Mouse (Mus musculus): ENCODE measurements around the gene Trp73. TPM values are rescaled to one million over a fixed set of nuclear protein-coding genes. Genes with fewer than 3 reads are reported as not detected.

Trp73 gene
- polyA plus RNA-seq, 1 experiment from 2014 or later: 0.04 TPM

- Histone ChIP-seq H3K36me3 (peaks cover 16% of the 10 kb centered on the region), H3K9ac (replicated peaks) (peak within 1 kb of the TSS; percentile 38), H3K9me3 (replicated peaks) (no peaks in the 10 kb centered on the region), H3K4me2 (peak within 1 kb of the TSS; percentile 70), H3K4me3 (replicated peaks) (peak within 1 kb of the TSS; percentile 39), H3K4me1 (peaks cover 34% of the 10 kb centered on the region), H3K27me3 (replicated peaks) (peaks cover 16% of the 10 kb centered on the region), H3K27ac (replicated peaks) (no peak within 1 kb of the TSS; the same call in 1 of the 2 replicates)
- peak; percentile 68 for ATAC-seq (ENCODE audit: low FRiP score)
- WGBS: 2% methylated on average over 31 of the region's 33 CpGs
Measured at GRCm38 (mm10) chr4:154025641-154026440, 114.2 kb downstream of the Trp73 start, which contains the start of gene Smim1. Smim1 (minus strand) TSS chr4:154026230.

- Histone ChIP-seq H3K4me1 (peaks cover 34% of the 10 kb centered on the region), H3K9ac (replicated peaks) (peak overlapping the region; percentile 38), H3K27me3 (replicated peaks) (peaks cover 16% of the 10 kb centered on the region), H3K4me3 (replicated peaks) (peak overlapping the region; percentile 39), H3K4me2 (peak overlapping the region; percentile 70), H3K36me3 (peaks cover 25% of the 10 kb centered on the region), H3K27ac (replicated peaks) (no peak overlapping the region; the same call in 1 of the 2 replicates), H3K9me3 (replicated peaks) (no peaks in the 10 kb centered on the region)
- no peak for ATAC-seq (ENCODE audit: low FRiP score)
- 37% methylated on average over 17 of the region's 17 CpGs for WGBS
Measured at GRCm38 (mm10) chr4:154024729-154025521, 115.1 kb downstream of the Trp73 start.

GRCm38 (mm10) chr4:154023754-154024601, 116.0 kb downstream of the Trp73 start:
- H3K9me3 ChIP-seq (replicated peaks): no peaks in the 10 kb centered on the region
- peaks cover 16% of the 10 kb centered on the region for H3K27me3 ChIP-seq (replicated peaks)
- H3K9ac ChIP-seq (replicated peaks): no peak overlapping the region
- H3K36me3 ChIP-seq: peaks cover 35% of the 10 kb centered on the region
- H3K4me2 ChIP-seq: no peak overlapping the region
- H3K4me1 ChIP-seq: peaks cover 34% of the 10 kb centered on the region
- H3K27ac ChIP-seq (replicated peaks): no peak overlapping the region
- no peak for ATAC-seq (ENCODE audit: low FRiP score)
- no peak overlapping the region for H3K4me3 ChIP-seq (replicated peaks)
- WGBS: 28% methylated on average over 8 of the region's 8 CpGs

GRCm38 (mm10) chr4:154022844-154023243, 117.2 kb downstream of the Trp73 start:
- Histone ChIP-seq H3K4me1 (peaks cover 34% of the 10 kb centered on the region), H3K4me3 (replicated peaks) (no peak overlapping the region), H3K27ac (replicated peaks) (peak overlapping the region; percentile 28; the same call in 1 of the 2 replicates), H3K4me2 (no peak overlapping the region), H3K27me3 (replicated peaks) (peaks cover 16% of the 10 kb centered on the region), H3K9ac (replicated peaks) (no peak overlapping the region), H3K36me3 (peaks cover 46% of the 10 kb centered on the region), H3K9me3 (replicated peaks) (no peaks in the 10 kb centered on the region)
- 40% methylated on average over 4 of the region's 4 CpGs for WGBS
- peak; percentile 51 for ATAC-seq (ENCODE audit: low FRiP score)

GRCm38 (mm10) chr4:154022407-154022806, 117.6 kb downstream of the Trp73 start:
- Histone ChIP-seq H3K36me3 (peaks cover 49% of the 10 kb centered on the region), H3K4me3 (replicated peaks) (no peak overlapping the region), H3K27me3 (replicated peaks) (peaks cover 14% of the 10 kb centered on the region), H3K27ac (replicated peaks) (0 out of 2 replicates have a peak overlapping the region, but pooled peaks have one; percentile 28), H3K9ac (replicated peaks) (no peak overlapping the region), H3K9me3 (replicated peaks) (no peaks in the 10 kb centered on the region), H3K4me2 (no peak overlapping the region), H3K4me1 (peaks cover 34% of the 10 kb centered on the region)
- ATAC-seq (ENCODE audit: low FRiP score): no peak; the same call in 1 of the 2 replicates
- WGBS: 76% methylated on average over 4 of the region's 4 CpGs

- no peak overlapping the region for H3K9ac ChIP-seq (replicated peaks)
- ATAC-seq (ENCODE audit: low FRiP score): no peak
- peaks cover 5% of the 10 kb centered on the region; the same call in 1 of the 2 replicates for H3K27me3 ChIP-seq (replicated peaks)
- no peak overlapping the region for H3K4me3 ChIP-seq (replicated peaks)
- H3K9me3 ChIP-seq (replicated peaks): no peaks in the 10 kb centered on the region
- 91% methylated on average over 9 of the region's 9 CpGs for WGBS
- peaks cover 32% of the 10 kb centered on the region for H3K4me1 ChIP-seq
- H3K4me2 ChIP-seq: no peak overlapping the region
- peaks cover 58% of the 10 kb centered on the region for H3K36me3 ChIP-seq
- H3K27ac ChIP-seq (replicated peaks): no peak overlapping the region
Measured at GRCm38 (mm10) chr4:154021432-154021831, 118.6 kb downstream of the Trp73 start.

GRCm38 (mm10) chr4:154019571-154019970, 120.4 kb downstream of the Trp73 start:
- Histone ChIP-seq H3K9ac (replicated peaks) (no peak overlapping the region), H3K4me1 (peaks cover 15% of the 10 kb centered on the region; the same call in 1 of the 2 replicates), H3K4me3 (replicated peaks) (no peak overlapping the region), H3K9me3 (replicated peaks) (no peaks in the 10 kb centered on the region), H3K4me2 (no peak overlapping the region), H3K36me3 (peaks cover 73% of the 10 kb centered on the region), H3K27ac (replicated peaks) (no peak overlapping the region), H3K27me3 (replicated peaks) (peaks cover 3% of the 10 kb centered on the region; the same call in 1 of the 2 replicates)
- no peak for ATAC-seq (ENCODE audit: low FRiP score)
- WGBS: 74% methylated on average over 7 of the region's 7 CpGs

GRCm38 (mm10) chr4:154015476-154015875, 124.5 kb downstream of the Trp73 start:
- Histone ChIP-seq H3K9me3 (replicated peaks) (no peaks in the 10 kb centered on the region), H3K27me3 (replicated peaks) (no peaks in the 10 kb centered on the region), H3K4me3 (replicated peaks) (no peak overlapping the region), H3K36me3 (peaks cover 53% of the 10 kb centered on the region), H3K4me1 (peaks cover 28% of the 10 kb centered on the region), H3K4me2 (no peak overlapping the region), H3K9ac (replicated peaks) (no peak overlapping the region), H3K27ac (replicated peaks) (no peak overlapping the region)
- 94% methylated on average over 11 of the region's 11 CpGs for WGBS
- ATAC-seq (ENCODE audit: low FRiP score): no peak

GRCm38 (mm10) chr4:154012132-154012882, 127.7 kb downstream of the Trp73 start:
- WGBS: 1% methylated on average over 54 of the region's 55 CpGs
- Histone ChIP-seq H3K27me3 (replicated peaks) (no peaks in the 10 kb centered on the region), H3K4me3 (replicated peaks) (peak overlapping the region; percentile 71), H3K36me3 (peaks cover 28% of the 10 kb centered on the region), H3K4me2 (peak overlapping the region; percentile 97), H3K27ac (replicated peaks) (peak overlapping the region; percentile 62), H3K9me3 (replicated peaks) (no peaks in the 10 kb centered on the region), H3K4me1 (peaks cover 28% of the 10 kb centered on the region), H3K9ac (replicated peaks) (peak overlapping the region; percentile 78)
- no peak for ATAC-seq (ENCODE audit: low FRiP score)

GRCm38 (mm10) chr4:154011646-154012089, 128.3 kb downstream of the Trp73 start, which contains the start of gene Lrrc47:
Lrrc47 (plus strand) TSS chr4:154011731.
- peak; percentile 94 for ATAC-seq (ENCODE audit: low FRiP score)
- Histone ChIP-seq H3K27me3 (replicated peaks) (no peaks in the 10 kb centered on the region), H3K36me3 (peaks cover 28% of the 10 kb centered on the region), H3K9ac (replicated peaks) (peak within 1 kb of the TSS; percentile 78), H3K4me2 (peak within 1 kb of the TSS; percentile 97), H3K9me3 (replicated peaks) (no peaks in the 10 kb centered on the region), H3K4me1 (peaks cover 28% of the 10 kb centered on the region), H3K27ac (replicated peaks) (peak within 1 kb of the TSS; percentile 67), H3K4me3 (replicated peaks) (peak within 1 kb of the TSS; percentile 71)
- under 1% methylated on average over 50 of the region's 59 CpGs for WGBS

All from neural tube, embryonic 15.5 days (tissue).